Mouse (Mus musculus) heart, postnatal 0 days (tissue): ENCODE results near the gene Prmt1.

Source experiments
- CTCF ChIP-seq: IDR thresholded peaks from 2 replicates; pipeline ENCODE4 v1.5.1; 2016; ENCODE audit warnings: antibody characterized with exemption, control low read depth, low read depth
- EP300 ChIP-seq: IDR thresholded peaks from 2 replicates; pipeline ENCODE4 v1.6.1; 2016; ENCODE audit warnings: antibody characterized with exemption, low read depth

DNA sequence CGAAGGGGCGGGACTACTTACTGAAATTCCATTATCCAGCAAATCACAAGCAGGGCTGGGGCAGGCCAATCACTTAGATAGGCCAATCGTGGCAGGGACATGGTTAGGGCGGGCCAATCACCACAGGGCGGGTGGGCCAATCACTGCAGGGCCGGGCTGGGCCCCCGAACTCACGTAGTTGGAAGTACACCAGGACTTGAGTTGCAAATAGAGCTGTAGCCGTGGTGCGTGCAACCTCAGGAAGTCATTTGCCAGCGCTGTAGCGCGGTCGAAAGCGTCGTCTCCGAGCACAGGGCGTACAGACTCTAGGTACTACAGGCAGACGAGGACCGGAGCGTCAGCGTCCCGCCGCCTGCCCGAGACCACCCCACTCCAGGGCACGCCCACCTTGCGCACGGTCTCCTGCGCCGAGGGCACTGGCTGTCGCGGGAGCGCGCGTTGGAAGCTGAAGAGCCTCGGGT lies 16.1 kb downstream of the Prmt1 start:
- TF ChIP-seq CTCF (no peak), EP300 (no peak)
